Mouse (Mus musculus) CH12.LX (cell line): ENCODE measurements at regions not wholly inside any gene's neighbourhood (a gene's known extent, or its start where the extent isn't known, plus 50 kb on each side); places are given as distances from the start of the nearest gene placed in this dataset.

Experiments
- DNase-seq: peaks from one replicate; pipeline ENCODE4 v3.0.0-alpha.2; 2013; ENCODE audit errors: extremely low read depth
- H3K27ac ChIP-seq: 2 replicates; pipeline ENCODE4 v1.5.1; 2012; ENCODE audit warnings: low read depth, mild to moderate bottlenecking, control low read depth, moderate library complexity; ENCODE audit not compliant: insufficient read depth
- H3K27me3 ChIP-seq: replicated peaks from 2 replicates; pipeline ENCODE3; 2012; ENCODE audit warnings: inconsistent platforms
- H3K36me3 ChIP-seq, 2 experiments: replicated peaks in 1 of 2; 2 replicates each; pipeline versions ENCODE3 to v1.6.1; 2012; ENCODE audit warnings: inconsistent platforms in 1 of 2, low read length in 1 of 2, mild to moderate bottlenecking in 1 of 2, mixed read lengths in 1 of 2, moderate library complexity in 1 of 2; ENCODE audit not compliant: control insufficient read depth in 1 of 2, insufficient read depth in 1 of 2
- H3K4me1 ChIP-seq, 2 experiments: 2 replicates each; pipeline ENCODE4 v1.6.1; 2012; ENCODE audit warnings: inconsistent platforms in 1 of 2, moderate library complexity in 1 of 2; ENCODE audit not compliant: insufficient read depth in 2 of 2, control insufficient read depth in 1 of 2
- H3K4me2 ChIP-seq: 2 replicates; pipeline ENCODE4 v1.6.1; 2012; ENCODE audit warnings: low read depth, mild to moderate bottlenecking, control low read depth; ENCODE audit not compliant: poor library complexity, insufficient read depth, severe bottlenecking
- H3K4me3 ChIP-seq, 3 experiments: fragments of 150-350 bp in 1 of 3; sonication (generic) in 1 of 3; replicated peaks in 1 of 3; 2 replicates each; pipeline versions ENCODE3 to v1.5.1; 2011 to 2012; ENCODE audit warnings: low read depth in 2 of 3, low read length in 2 of 3, mild to moderate bottlenecking in 2 of 3, moderate library complexity in 2 of 3, control low read depth in 1 of 3, improper control_type of control experiment in 1 of 3, inconsistent platforms in 1 of 3, mixed read lengths in 1 of 3; ENCODE audit not compliant: poor library complexity in 1 of 3
- H3K79me2 ChIP-seq: replicated peaks from 2 replicates; pipeline ENCODE4 v1.6.1; 2012; ENCODE audit warnings: mild to moderate bottlenecking, moderate library complexity; ENCODE audit not compliant: control insufficient read depth, poor library complexity, insufficient read depth, severe bottlenecking; ENCODE audit errors: extremely low read depth
- H3K9ac ChIP-seq: 2 replicates; pipeline ENCODE4 v1.6.1; 2012; ENCODE audit warnings: low read depth, mild to moderate bottlenecking, control low read depth, moderate library complexity; ENCODE audit not compliant: insufficient read depth
- H3K9me3 ChIP-seq: replicated peaks from 2 replicates; pipeline ENCODE3; 2012; ENCODE audit warnings: low read length, inconsistent platforms, mixed read lengths
- BHLHE40 ChIP-seq: IDR thresholded peaks from 2 replicates; pipeline ENCODE4 v1.6.1; 2011; ENCODE audit warnings: mild to moderate bottlenecking, low read depth, low read length, improper control_type of control experiment
- CHD1 ChIP-seq: IDR thresholded peaks from 2 replicates; pipeline ENCODE4 v1.6.1; 2012; ENCODE audit warnings: low read depth, low read length, improper control_type of control experiment, inconsistent platforms
- CHD2 ChIP-seq: IDR thresholded peaks from 2 replicates; pipeline ENCODE4 v1.6.1; 2011; ENCODE audit warnings: low read length, improper control_type of control experiment
- ELF1 ChIP-seq: IDR thresholded peaks from 2 replicates; pipeline ENCODE4 v1.6.1; 2014; ENCODE audit warnings: low read depth, mild to moderate bottlenecking, inconsistent platforms, low read length, improper control_type of control experiment
- EP300 ChIP-seq: IDR thresholded peaks from 2 replicates; pipeline ENCODE4 v1.6.1; 2011; ENCODE audit warnings: low read length, improper control_type of control experiment
- ETS1 ChIP-seq: conservative IDR thresholded peaks from 2 replicates; pipeline ENCODE4 v1.6.1; 2012; ENCODE audit warnings: low read depth, mild to moderate bottlenecking, inconsistent platforms, low read length, improper control_type of control experiment, moderate library complexity
- HCFC1 ChIP-seq: IDR thresholded peaks from 2 replicates; pipeline ENCODE4 v1.6.1; 2012; ENCODE audit warnings: low read depth, mild to moderate bottlenecking, inconsistent platforms, low read length, improper control_type of control experiment
- JUN ChIP-seq: IDR thresholded peaks from 2 replicates; pipeline ENCODE4 v1.6.1; 2011; ENCODE audit warnings: low read depth, mild to moderate bottlenecking, low read length, improper control_type of control experiment, moderate library complexity; ENCODE audit not compliant: insufficient read depth
- KAT2A ChIP-seq: IDR thresholded peaks from 2 replicates; pipeline ENCODE4 v1.6.1; 2012; ENCODE audit warnings: low read length, improper control_type of control experiment, inconsistent platforms; ENCODE audit not compliant: insufficient replicate concordance
- MAX ChIP-seq: IDR thresholded peaks from 2 replicates; pipeline ENCODE4 v1.6.1; 2011; ENCODE audit warnings: low read length, improper control_type of control experiment
- MEF2A ChIP-seq: IDR thresholded peaks from 2 replicates; pipeline ENCODE4 v1.6.1; 2014; ENCODE audit warnings: low read depth, mild to moderate bottlenecking, inconsistent platforms, low read length, improper control_type of control experiment, borderline replicate concordance
- MXI1 ChIP-seq: IDR thresholded peaks from 2 replicates; pipeline ENCODE4 v1.6.1; 2011; ENCODE audit warnings: mild to moderate bottlenecking, low read depth, low read length, improper control_type of control experiment
- MYC ChIP-seq: IDR thresholded peaks from 2 replicates; pipeline ENCODE4 v1.6.1; 2011; ENCODE audit warnings: low read depth, mild to moderate bottlenecking, improper control_type of control experiment, low read length
- NELFE ChIP-seq: IDR thresholded peaks from 2 replicates; pipeline ENCODE4 v1.6.1; 2011; ENCODE audit warnings: low read depth, low read length, improper control_type of control experiment
- PAX5 ChIP-seq: IDR thresholded peaks from 2 replicates; pipeline ENCODE4 v1.6.1; 2012; ENCODE audit warnings: low read length, inconsistent platforms, mixed read lengths
- POLR2A ChIP-seq: IDR thresholded peaks from 2 replicates; pipeline ENCODE4 v1.6.1; 2011; ENCODE audit warnings: low read depth, mild to moderate bottlenecking, improper control_type of control experiment, low read length
- POLR2AphosphoS2 ChIP-seq: IDR thresholded peaks from 2 replicates; pipeline ENCODE4 v1.6.1; 2011; ENCODE audit warnings: low read depth, low read length, improper control_type of control experiment
- RAD21 ChIP-seq: IDR thresholded peaks from 2 replicates; pipeline ENCODE4 v1.6.1; 2011; ENCODE audit warnings: low read depth, mild to moderate bottlenecking, low read length, improper control_type of control experiment, moderate library complexity
- RCOR1 ChIP-seq: conservative IDR thresholded peaks from 2 replicates; pipeline ENCODE4 v1.6.1; 2012; ENCODE audit warnings: low read depth, mild to moderate bottlenecking, inconsistent platforms, low read length, improper control_type of control experiment
- SMC3 ChIP-seq: IDR thresholded peaks from 2 replicates; pipeline ENCODE4 v1.6.1; 2011; ENCODE audit warnings: low read depth, low read length, improper control_type of control experiment
- TBP ChIP-seq: conservative IDR thresholded peaks from 2 replicates; pipeline ENCODE4 v1.6.1; 2011; ENCODE audit warnings: low read depth, low read length, improper control_type of control experiment
- TCF12 ChIP-seq: IDR thresholded peaks from 2 replicates; pipeline ENCODE4 v1.6.1; 2014; ENCODE audit warnings: low read depth, mild to moderate bottlenecking, inconsistent platforms, low read length, improper control_type of control experiment
- UBTF ChIP-seq: IDR thresholded peaks from 2 replicates; pipeline ENCODE4 v1.6.1; 2012; ENCODE audit warnings: low read depth, mild to moderate bottlenecking, inconsistent platforms, low read length, improper control_type of control experiment, moderate library complexity
- USF1 ChIP-seq: IDR thresholded peaks from 2 replicates; pipeline ENCODE4 v1.6.1; 2014; ENCODE audit warnings: low read depth, mild to moderate bottlenecking, inconsistent platforms, low read length, improper control_type of control experiment
- USF2 ChIP-seq: conservative IDR thresholded peaks from 2 replicates; pipeline ENCODE4 v1.6.1; 2011; ENCODE audit warnings: low read depth, low read length, improper control_type of control experiment
- ZKSCAN1 ChIP-seq: IDR thresholded peaks from 2 replicates; pipeline ENCODE4 v1.6.1; 2012; ENCODE audit warnings: low read depth, inconsistent platforms, low read length, improper control_type of control experiment, borderline replicate concordance
- ZMIZ1 ChIP-seq: IDR thresholded peaks from 2 replicates; pipeline ENCODE4 v1.6.1; 2012; ENCODE audit warnings: low read depth, mild to moderate bottlenecking, inconsistent platforms, low read length, improper control_type of control experiment
- ZNF384 ChIP-seq: IDR thresholded peaks from 2 replicates; pipeline ENCODE4 v1.6.1; 2012; ENCODE audit warnings: low read depth, low read length, improper control_type of control experiment, inconsistent platforms
- dilution Hi-C: fragments of 300-500 bp; cut with MboI; formaldehyde crosslinking; loops from 2 replicates; pipeline ENCODE4 v1.14.3; 2020; ENCODE audit warnings: low sequenced_read_pairs; ENCODE audit not compliant: extremely low pct_unique_long_range_greater_than_20kb, extremely low pct_ligation_motif_present
- in situ Hi-C: fragments of 300-500 bp; cut with MboI; formaldehyde crosslinking; loops from 3 replicates; pipeline ENCODE4 v1.14.3; 2019; ENCODE audit warnings: low sequenced_read_pairs, low pct_ligation_motif_present, low pct_unique_long_range_greater_than_20kb, mixed read lengths

DNA sequence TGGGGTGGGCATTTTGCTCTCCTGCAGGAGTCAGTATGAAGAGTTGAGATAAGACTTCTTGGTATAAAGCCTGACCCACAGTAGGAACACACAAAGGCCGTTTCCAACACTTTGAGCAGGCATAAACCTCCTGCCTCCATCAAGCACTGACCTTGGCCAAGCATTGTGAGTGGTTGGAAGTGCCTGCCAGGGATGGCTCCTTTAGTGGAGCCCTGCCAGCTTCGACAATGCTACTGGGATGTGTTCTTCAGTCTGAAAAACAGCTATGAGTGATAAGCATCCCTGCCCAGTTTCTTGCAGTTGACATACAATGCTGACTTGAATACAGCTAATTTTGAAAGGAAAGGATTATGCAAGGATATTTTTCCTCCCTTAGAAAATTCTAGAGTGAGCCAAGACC lies 644.6 kb upstream of the Vstm2b start:
- Histone ChIP-seq H3K9ac (no peak overlapping the region), H3K4me2 (no peak overlapping the region), H3K79me2 (no peaks in the 10 kb centered on the region), H3K27ac (no peak overlapping the region), H3K4me3 (no peak overlapping the region), H3K4me1 (no peaks in the 10 kb centered on the region), H3K36me3 (no peaks in the 10 kb centered on the region), H3K9me3 (no peaks in the 10 kb centered on the region), H3K27me3 (no peaks in the 10 kb centered on the region)
- TF ChIP-seq RCOR1: no peak
- no peak for TF ChIP-seq USF1
- TF ChIP-seq CHD2: no peak
- TF ChIP-seq HCFC1: no peak
- TF ChIP-seq SMC3: no peak
- no peak for TF ChIP-seq TBP
- no peak for TF ChIP-seq MAX
- no peak for TF ChIP-seq ZMIZ1
- TF ChIP-seq MEF2A: no peak
- TF ChIP-seq CHD1: no peak
- no peak for TF ChIP-seq ETS1
- TF ChIP-seq ELF1: no peak
- TF ChIP-seq TCF12: no peak
- TF ChIP-seq ZNF384: no peak
- no peak for TF ChIP-seq PAX5
- no peak for TF ChIP-seq BHLHE40
- no peak for TF ChIP-seq ZKSCAN1
- dilution Hi-C loops: no loop called here
- no peak for DNase-seq
- in situ Hi-C loops: no loop called here

DNA sequence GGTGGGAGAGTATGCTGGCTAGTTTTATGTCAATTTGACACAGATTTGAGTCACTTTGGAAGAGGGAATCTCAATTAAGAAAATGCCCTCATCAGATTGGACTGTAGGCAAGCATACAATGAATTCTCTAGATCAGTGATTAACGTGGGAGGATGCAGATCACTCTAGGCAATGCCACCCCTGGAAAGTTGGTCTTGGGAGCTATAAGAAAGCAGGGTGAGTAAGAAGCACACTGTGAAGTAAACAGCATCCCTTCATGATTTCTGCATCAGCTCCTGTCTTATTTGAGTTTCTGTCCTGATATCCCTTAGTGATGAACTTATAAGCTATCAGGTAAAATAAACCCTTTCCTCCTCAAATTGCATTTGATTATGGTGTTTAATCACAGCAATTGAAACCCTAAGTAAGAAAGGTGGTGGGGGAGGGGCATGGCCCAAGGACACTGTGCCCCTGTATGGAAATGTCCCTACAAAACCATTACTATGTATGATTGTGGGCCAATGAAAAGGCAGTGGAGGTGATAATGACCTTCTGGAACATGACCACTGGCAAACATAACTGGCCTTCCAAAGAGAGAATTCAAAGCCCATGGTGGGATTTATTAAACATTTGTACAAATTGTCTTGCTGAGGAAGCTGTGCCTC lies 640.3 kb upstream of the Vstm2b start:
- H3K9me3 ChIP-seq: no peaks in the 10 kb centered on the region
- no peaks in the 10 kb centered on the region for H3K27me3 ChIP-seq
- in situ Hi-C loops: no loop called here
- no peaks in the 10 kb centered on the region for H3K79me2 ChIP-seq
- H3K4me1 ChIP-seq: no peaks in the 10 kb centered on the region
- no peak overlapping the region for H3K4me3 ChIP-seq
- TF ChIP-seq TBP (no peak), RAD21 (no peak), POLR2A (no peak), JUN (no peak), KAT2A (no peak), CHD2 (no peak), ETS1 (no peak), BHLHE40 (no peak), NELFE (no peak), TCF12 (no peak), USF2 (no peak), MYC (no peak), UBTF (no peak), ELF1 (no peak), POLR2AphosphoS2 (no peak), MEF2A (no peak), ZMIZ1 (no peak), EP300 (no peak), MXI1 (no peak)
- no peak overlapping the region for H3K4me2 ChIP-seq
- no peaks in the 10 kb centered on the region for H3K36me3 ChIP-seq
- dilution Hi-C loops: no loop called here
- DNase-seq: no peak
- H3K9ac ChIP-seq: no peak overlapping the region
- no peak overlapping the region for H3K27ac ChIP-seq
